Mouse (Mus musculus) hematopoietic multipotent progenitor cell, adult 10-12 weeks (in vitro differentiated cells): ENCODE data around the gene Mucl3. TPM values are rescaled to one million over a fixed set of nuclear protein-coding genes. Genes with fewer than 3 reads are reported as not detected.

ENCODE experiments used
- polyA plus RNA-seq: library from polyadenylated mRNA; stranded (reverse); fragments of >175 nt; gene quantifications from 2 replicates; pipeline ENCODE4 v1.2.3, GENCODE M21; 2012; ENCODE audit warnings: low replicate concordance

The Mucl3 gene
- not detected in 2 replicates for polyA plus RNA-seq

GRCm38 (mm10) chr17:35643609-35644236 is at the start of gene Mucl3:
Gene Mucl3, minus strand, starts transcription at chr17:35643695.

GRCm38 (mm10) chr17:35673416-35674035 is 30.0 kb upstream of the Mucl3 start, which contains the start of gene Gtf2h4:
Gene Gtf2h4, minus strand, starts transcription at chr17:35673739.

GRCm38 (mm10) chr17:35667334-35668065 is 24.0 kb upstream of the Mucl3 start, which contains the start of gene Vars2:
Gene Vars2, minus strand, starts transcription at chr17:35667592.

GRCm38 (mm10) chr17:35626537-35626936 is 17.0 kb downstream of the Mucl3 start, which contains the start of gene Gm9573:
Gene Gm9573, minus strand, starts transcription at chr17:35626637.

GRCm38 (mm10) chr17:35601249-35601648 is 42.2 kb downstream of the Mucl3 start, which contains the start of gene Sfta2:
Gene Sfta2, plus strand, starts transcription at chr17:35601549.

Other genes with a start within 250 kb of the Mucl3 start
- 245 and 559 TPM in 2 replicates for gene H2-Q6, start 218.8 kb downstream of the Mucl3 start, polyA plus RNA-seq
- 90.4 and 146 TPM in 2 replicates for gene H2-Q7, start 204.5 kb downstream of the Mucl3 start, polyA plus RNA-seq
- gene H2-Q10, start 173.6 kb downstream of the Mucl3 start, polyA plus RNA-seq, result 8.2 and 27.0 TPM in 2 replicates
- not detected in 2 replicates for gene Pou5f1, start 137.7 kb downstream of the Mucl3 start, polyA plus RNA-seq
- 21.6 and 39.6 TPM in 2 replicates for gene Tcf19, start 126.9 kb downstream of the Mucl3 start, polyA plus RNA-seq
- gene Cchcr1, start 126.6 kb downstream of the Mucl3 start, polyA plus RNA-seq, result 6.7 and 8.3 TPM in 2 replicates
- not detected in 2 replicates for gene Psors1c2, start 110.5 kb downstream of the Mucl3 start, polyA plus RNA-seq
- 0.04 and 0.15 TPM in 2 replicates for gene Cdsn, start 91.6 kb downstream of the Mucl3 start, polyA plus RNA-seq
- 0.59 TPM in 1 of 2 replicates, not detected in the other for gene 2300002M23Rik, start 76.2 kb downstream of the Mucl3 start, polyA plus RNA-seq
- not detected in 2 replicates for gene Sfta2, start 42.1 kb downstream of the Mucl3 start, polyA plus RNA-seq
- gene Gm9573, start 17.1 kb downstream of the Mucl3 start, polyA plus RNA-seq, result not detected in 2 replicates
- gene Vars2, start 23.9 kb upstream of the Mucl3 start, polyA plus RNA-seq, result 46.5 and 99.2 TPM in 2 replicates
- 8.3 and 11.4 TPM in 2 replicates for gene Gtf2h4, start 30.0 kb upstream of the Mucl3 start, polyA plus RNA-seq
- gene Ddr1, start 60.9 kb upstream of the Mucl3 start, polyA plus RNA-seq, result 16.9 and 62.8 TPM in 2 replicates
- gene Ier3, start 178.0 kb upstream of the Mucl3 start, polyA plus RNA-seq, result 8.4 and 14.3 TPM in 2 replicates
- 36.3 and 38.3 TPM in 2 replicates for gene Flot1, start 179.5 kb upstream of the Mucl3 start, polyA plus RNA-seq
- gene Tubb5, start 194.6 kb upstream of the Mucl3 start, polyA plus RNA-seq, result 31.4 and 191 TPM in 2 replicates
- 12.5 and 21.7 TPM in 2 replicates for gene Mdc1, start 197.8 kb upstream of the Mucl3 start, polyA plus RNA-seq
- 23.3 and 52.1 TPM in 2 replicates for gene Nrm, start 217.6 kb upstream of the Mucl3 start, polyA plus RNA-seq
- 342 and 589 TPM in 2 replicates for gene Ppp1r18, start 221.9 kb upstream of the Mucl3 start, polyA plus RNA-seq
- gene Dhx16, start 236.1 kb upstream of the Mucl3 start, polyA plus RNA-seq, result 46.8 and 73.3 TPM in 2 replicates